Mouse (Mus musculus) gastrocnemius, postnatal 14 days (tissue): Measurements from ENCODE around the gene Usmg5. TPM values are rescaled to one million over a fixed set of nuclear protein-coding genes. Genes with fewer than 3 reads are reported as not detected.
A peak's percentile ranks its signal among the peaks of the same experiment; 100 is the strongest.

Experiments
- DNase-seq: peaks from one replicate; pipeline ENCODE4 v3.0.0; 2021; ENCODE audit warnings: mixed read lengths
- intact Hi-C: fragments of 180-260 bp; cut with DNase I; formaldehyde crosslinking; loops from one replicate; pipeline ENCODE4 v1.15.1; 2025; ENCODE audit warnings: low total_unique reads
- total RNA-seq, 2 experiments: library from RNA; stranded (reverse); gene quantifications; 2 replicates each; pipeline ENCODE4 v1.2.3; 2021

The Usmg5 gene
- total RNA-seq, 2 experiments from 2014 or later, result 1,075 to 1,222 TPM

DNA sequence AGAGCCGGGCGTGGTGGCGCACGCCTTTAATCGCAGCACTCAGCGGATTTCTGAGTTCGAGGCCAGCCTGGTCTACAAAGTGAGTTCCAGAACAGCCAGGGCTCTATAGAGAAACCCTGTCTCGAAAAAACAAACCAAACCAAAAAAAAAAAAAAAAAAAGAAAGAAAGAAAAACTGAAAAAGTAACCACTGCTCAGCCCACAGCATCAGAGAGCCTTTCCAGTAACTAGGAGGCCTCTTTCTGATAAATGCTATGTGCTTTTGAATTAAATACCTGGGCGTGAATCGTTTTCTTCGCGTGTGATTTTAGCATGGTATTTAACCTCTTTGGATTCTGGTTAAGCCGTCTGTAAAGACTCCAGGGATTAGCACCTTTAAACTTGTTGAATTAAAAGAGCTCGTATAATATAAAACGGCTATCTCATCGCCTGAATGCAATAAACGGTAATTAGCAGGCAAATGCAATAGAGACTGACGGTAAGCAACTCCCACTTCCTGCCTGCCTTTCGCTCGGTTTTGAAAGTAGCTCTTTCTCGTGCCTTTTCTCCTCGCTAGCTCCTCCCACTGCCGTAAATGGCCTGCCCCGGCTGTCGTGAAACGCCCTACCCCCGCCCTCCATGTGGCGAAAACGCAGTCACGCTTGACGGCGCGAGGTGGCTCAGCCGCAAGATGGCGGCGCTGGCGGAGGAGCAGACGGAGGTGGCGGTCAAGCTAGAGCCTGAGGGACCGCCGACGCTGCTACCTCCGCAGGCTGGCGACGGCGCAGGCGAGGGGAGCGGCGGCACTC is 23.2 kb downstream of the Usmg5 start, which contains the start of gene Taf5:
Taf5 (plus strand) TSS at position 651 of the 787 bp plus-strand sequence.
- peak; percentile 97 for DNase-seq
- intact Hi-C loops, result no loop called here

DNA sequence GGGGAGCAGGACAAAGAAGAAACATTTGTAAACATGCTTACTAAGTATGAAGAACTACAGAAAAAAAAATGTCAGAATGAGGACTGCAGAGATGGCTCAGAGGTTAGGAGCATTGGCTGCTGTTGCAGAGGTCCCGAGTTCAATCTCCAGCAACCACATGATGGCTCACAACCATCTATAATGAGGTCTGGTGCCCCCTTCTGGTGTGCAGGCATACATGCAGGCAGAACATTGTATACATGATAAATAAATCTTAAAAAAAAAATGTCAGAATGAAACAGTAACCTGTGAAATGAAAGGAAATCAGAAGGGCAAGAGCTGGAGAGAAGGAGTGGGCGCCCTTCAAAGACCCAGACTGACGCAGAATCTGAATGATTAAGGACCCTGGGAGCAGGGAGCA is 24.6 kb downstream of the Usmg5 start:
- intact Hi-C loops, result no loop called here
- DNase-seq, result no peak

DNA sequence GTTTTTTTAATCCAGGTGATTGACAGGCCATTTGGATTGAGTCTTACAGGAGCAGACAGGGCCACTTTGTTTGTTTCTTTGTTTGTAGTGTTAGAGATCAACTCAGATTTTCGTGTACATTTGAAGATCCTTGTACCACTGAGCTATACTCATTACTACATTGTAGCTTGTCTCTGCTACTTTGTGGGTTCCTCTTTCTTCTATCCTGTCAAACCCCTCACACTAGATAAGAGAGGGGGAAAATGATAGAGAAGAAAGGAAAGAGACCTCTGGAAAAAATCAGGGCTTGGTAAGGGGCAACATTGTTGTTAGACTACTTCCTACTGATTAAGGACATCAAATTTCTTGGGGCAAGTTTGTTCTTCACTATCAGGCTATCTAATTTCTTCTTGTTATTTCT is 32.8 kb downstream of the Usmg5 start:
- DNase-seq, result no peak
- intact Hi-C loops, result no loop called here

DNA sequence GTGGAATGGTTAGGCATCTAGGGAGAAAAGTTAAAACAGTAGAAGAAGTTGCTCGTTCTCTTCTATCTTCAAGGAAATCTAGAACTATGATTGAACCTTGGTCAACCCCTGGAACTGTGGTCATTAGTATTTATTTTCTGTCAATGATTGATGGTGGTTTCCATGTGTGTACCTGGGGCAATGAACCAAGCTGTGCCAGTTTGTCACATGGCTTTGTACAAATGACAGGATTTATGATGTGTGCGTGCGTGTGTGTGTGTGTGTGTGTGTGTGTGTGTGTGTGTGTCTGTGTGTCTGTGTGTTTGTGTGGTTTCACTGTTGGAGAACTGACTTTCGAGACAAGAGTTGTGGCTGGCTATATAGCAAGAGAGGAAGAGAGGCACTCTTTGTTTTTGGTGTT is 37.0 kb downstream of the Usmg5 start:
- intact Hi-C loops, result no loop called here
- DNase-seq, result no peak

DNA sequence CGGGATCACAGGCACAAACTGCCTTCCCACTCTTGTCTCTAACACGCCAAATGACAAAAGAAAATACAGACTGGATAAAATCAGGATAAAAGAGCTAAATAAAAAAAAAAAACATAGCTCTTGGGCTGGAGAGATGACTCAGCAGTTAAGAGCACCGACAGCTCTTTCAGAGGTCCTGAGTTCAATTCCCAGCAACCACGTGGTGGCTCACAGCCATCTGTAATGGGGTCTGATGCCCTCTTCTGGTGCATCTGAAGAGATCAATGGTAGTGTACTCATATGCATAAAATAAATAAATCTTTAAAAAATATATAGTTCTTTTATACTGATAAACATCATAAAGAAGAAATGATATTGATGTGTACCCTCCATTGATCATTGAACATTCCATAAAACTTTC is 37.5 kb downstream of the Usmg5 start:
- no peak for DNase-seq
- intact Hi-C loops, result no loop called here

DNA sequence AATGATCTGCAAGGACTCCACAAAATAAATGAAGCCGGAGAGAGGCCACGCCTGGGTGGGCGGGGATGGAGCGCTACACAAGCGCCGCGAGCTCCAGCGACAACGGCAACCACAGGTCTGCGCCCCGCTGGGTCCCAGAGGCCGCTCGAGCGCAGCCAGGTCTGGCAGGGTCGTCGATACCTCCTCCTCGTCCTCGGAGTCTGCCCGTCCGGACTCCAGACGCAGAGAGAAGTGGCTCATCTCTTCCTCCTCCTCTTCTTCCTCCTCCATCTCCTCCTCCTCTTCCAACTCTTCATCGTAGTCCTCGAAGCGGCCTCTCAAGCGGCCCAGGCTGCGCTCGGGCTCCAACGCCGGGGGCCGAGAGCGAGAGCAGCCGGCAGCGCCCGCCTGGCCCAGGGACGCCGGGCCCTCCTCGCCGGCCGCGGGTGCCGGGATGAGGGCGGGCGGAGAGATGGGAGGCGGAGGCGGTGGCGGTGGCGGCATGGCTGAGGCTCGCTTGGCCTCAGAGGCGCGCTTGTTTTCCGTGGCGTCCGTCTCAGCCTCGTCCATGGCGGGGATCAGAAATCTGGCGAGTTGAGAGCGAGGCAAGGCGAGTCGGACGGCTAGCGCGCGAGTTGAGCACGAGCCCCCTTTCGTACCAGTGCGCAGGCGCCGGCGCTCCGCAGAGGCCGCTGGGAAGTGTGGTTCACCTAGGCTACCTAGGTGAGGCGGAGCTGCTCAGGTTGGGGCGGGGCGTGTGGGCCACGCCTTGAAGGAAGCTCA is 40.0 kb downstream of the Usmg5 start, which contains the start of gene Pcgf6:
Pcgf6 (minus strand) TSS at position 636 of the 762 bp plus-strand sequence.
- intact Hi-C loops, result no loop called here
- peak; percentile 71 for DNase-seq

DNA sequence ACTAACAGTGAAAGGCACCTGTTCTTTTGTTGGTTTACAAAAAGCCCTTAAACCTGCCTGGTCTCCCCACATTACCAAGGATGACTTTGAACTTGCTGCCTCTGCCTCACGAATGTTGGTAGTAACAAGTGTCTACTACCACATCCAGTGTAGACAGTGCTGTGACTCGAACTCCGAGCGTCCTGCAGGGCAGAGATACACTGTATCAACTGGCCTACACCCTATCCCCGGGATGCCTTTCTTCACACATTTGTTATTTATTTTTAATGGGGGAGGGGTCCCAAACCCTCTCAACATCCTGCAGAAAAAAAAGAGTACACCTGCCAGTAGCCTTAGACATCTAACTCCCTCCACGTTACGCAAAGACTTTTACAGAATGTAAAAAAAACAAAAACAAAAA is 40.6 kb downstream of the Usmg5 start:
- DNase-seq, result no peak
- intact Hi-C loops, result no loop called here

DNA sequence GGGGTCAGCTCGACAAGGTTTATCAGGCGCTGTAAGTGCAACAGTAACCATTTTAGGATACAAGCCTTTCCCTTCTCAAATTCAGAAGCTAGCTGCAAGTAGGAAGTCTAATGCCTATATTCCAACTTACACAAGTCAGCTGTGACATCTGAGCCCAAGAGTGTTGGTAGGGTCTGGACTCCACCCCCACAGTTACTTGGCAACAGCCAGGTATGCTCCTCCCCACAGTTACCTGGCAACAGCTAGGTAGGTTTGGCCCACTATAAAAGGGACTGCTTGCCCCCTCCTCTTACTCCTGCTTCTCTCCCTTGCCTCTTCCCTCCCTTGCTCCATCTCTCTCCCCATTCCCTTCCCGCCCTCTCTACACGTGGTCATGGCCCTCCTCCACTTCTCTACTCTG is 41.4 kb downstream of the Usmg5 start:
- no peak for DNase-seq
- intact Hi-C loops, result no loop called here

DNA sequence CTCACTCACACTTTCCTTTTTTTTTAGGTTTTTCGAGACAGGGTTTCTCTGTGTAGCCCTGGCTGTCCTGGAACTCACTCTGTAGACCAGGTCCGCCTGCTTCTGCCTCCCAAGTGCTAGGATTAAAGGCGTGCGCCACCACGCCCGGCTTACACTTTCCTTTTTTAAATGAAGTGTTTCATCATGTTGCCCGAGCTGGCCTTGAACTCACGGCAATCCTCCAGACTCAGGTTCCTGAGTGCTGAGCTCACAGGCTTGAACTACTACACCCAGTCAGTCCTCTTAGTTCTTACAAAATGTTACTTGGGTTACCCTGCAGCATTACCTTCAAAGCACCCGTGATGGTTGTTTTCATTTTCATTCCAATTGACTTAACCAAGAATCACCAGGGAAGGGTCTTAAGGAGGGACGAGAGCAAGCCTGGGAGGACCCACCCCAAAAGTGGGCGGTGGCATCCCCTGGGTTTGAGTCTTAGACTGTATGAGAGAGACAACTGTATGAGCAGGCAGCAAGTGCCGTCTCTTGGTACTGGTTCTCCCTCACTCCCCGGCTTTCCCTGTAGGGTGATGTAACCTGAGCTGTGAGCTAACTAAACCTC is 43.1 kb downstream of the Usmg5 start:
- DNase-seq, result no peak
- intact Hi-C loops, result no loop called here

DNA sequence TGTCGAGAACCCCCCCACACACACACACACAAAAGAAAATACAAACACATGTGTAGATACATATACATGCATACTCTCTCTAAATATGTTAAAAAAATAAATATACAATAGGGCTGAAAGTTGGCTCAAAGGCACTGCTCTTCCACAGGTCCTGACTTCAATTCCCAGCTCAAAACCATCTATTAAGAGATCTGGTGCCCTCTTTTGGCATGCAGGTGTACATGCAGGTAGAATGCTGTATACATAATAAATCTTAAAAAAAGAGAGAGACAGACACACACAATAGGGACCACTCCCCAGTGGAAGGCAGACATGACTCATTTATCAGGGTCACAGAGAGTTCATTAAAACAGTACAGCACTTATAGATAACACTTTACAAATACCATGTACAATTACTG is 44.1 kb downstream of the Usmg5 start:
- intact Hi-C loops, result no loop called here
- no peak for DNase-seq

DNA sequence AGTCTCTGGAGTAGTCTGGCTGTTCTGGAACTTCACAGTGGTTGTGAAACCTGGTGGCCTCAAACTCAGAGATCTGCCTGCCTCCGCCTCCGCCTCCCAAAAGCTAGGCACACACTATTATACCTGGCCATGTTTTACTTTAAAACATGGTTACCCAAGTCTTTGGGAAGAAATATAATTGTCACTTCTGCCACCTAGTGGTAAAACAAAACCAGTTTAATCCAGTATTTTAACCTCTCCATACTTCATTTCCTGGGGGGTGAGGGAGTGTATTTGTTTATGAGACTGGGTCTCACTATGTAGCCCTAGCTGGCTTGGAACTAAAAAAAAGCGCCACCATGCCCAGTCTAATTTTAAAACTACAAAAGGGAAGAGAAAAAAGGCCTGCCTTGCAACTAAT is 46.8 kb downstream of the Usmg5 start:
- no peak for DNase-seq
- intact Hi-C loops, result no loop called here

DNA sequence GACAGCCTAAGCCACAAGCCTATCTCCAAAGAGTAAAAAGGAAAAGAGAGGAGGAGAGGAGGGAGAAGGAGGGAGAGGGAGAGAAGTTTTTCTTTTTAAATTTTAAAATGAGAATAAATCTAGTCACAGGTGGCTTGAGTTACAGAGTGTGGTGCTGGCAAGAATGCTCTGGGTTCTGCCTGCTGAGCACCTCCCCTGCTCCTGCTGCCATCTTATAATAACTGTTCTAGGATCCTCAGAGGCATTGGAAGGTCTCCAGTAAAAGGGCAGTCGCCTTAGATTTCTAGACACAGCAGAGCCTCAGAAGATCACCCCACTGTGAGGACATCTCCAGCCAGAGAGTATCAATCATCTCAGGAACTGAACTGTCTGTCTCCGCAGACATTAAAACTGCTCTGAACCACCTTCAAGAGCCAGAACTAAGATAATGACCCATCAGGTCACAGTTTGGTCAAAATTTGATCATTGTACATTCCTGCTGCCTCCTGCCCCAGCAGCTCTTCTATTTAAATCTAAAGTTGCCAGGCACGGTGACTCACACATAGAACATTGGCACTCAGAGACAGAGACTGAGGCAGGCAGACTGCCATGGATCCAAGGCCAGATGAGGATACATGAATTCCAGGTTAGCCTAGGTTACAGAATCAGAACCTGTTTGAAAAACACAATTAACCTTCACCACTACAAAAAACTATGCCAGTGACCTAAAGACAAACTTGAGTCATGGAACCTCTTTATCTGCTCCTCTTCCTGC is 49.5 kb downstream of the Usmg5 start:
- no peak for DNase-seq
- intact Hi-C loops, result no loop called here

DNA sequence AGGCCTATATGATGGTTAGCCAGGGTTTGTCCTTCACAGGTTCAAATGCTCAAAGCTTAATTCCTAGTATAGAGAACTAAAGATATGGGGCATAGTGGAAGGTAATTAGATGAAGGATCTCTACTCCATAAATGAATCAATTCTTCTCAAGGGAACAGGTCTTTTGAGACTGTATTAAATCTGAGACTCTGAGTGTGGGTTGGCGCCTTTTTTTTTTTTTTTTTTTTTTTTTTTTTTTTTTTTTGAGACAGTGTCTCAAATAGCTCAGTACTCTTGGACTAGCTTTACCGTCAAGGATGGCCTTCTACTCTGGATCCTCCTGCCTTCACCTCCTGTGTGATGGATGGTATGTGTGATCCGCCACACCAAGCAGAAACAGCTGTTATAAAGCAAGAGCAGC is 53.9 kb downstream of the Usmg5 start:
- intact Hi-C loops, result no loop called here
- DNase-seq, result no peak

DNA sequence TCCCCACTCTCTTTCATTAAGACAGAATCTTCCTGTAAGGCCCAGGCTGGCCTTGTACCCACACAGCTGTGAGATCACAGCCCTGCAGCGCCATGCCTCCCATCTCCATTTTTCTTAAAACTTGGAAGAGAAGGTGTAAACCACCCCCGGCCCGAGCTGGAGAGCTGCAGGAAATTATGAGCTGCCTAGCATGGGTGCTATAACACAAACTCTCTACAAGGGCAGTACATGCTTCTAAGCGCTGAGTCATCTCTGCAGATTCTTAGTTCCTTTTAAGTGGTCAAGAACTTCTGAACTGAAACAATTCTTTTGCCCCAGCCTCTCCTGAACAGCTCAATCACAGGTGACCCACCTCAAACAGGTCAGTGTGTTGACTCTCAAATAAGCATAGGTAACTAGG is 55.5 kb downstream of the Usmg5 start:
- no peak for DNase-seq
- intact Hi-C loops, result no loop called here

Other genes starting within 250 kb of the Usmg5 start
- not detected for gene Ina, start 75.9 kb downstream of the Usmg5 start, total RNA-seq
- gene Nt5c2, start 75.5 kb downstream of the Usmg5 start, total RNA-seq, result 10 to 100 TPM; 17.5 to 23.0 TPM
- gene Pcgf6, start 39.7 kb downstream of the Usmg5 start, total RNA-seq, result 1 to 10 TPM; 2.4 to 3.1 TPM
- 1 to 10 TPM; 2.5 to 2.7 TPM for gene Taf5, start 22.9 kb downstream of the Usmg5 start, total RNA-seq
- 1 to 10 TPM; 6.8 to 8.3 TPM for gene Pdcd11, start 121 bp upstream of the Usmg5 start, total RNA-seq
- 1 to 10 TPM; 2.4 to 3.2 TPM for gene Calhm2, start 47.6 kb upstream of the Usmg5 start, total RNA-seq
- not detected for gene Calhm1, start 53.6 kb upstream of the Usmg5 start, total RNA-seq
- not detected for gene Calhm3, start 67.1 kb upstream of the Usmg5 start, total RNA-seq
- 10 to 100 TPM; 63.6 to 86.9 TPM for gene Neurl1a, start 88.2 kb upstream of the Usmg5 start, total RNA-seq